Mouse (Mus musculus) heart, embryonic 10.5 days (tissue): ENCODE results near the gene Zfp280b. TPM values are rescaled to one million over a fixed set of nuclear protein-coding genes. Genes with fewer than 3 reads are reported as not detected.
A peak's percentile ranks its signal among the peaks of the same experiment; 100 is the strongest.
"Not testable (repeated sequence)": the region's sequence is repeated elsewhere in the genome, so short reads cannot be mapped to it uniquely, and the experiment has no call there.

Source experiments
- DNase-seq: peaks from one replicate; pipeline ENCODE4 v3.0.0-alpha.2; 2017; ENCODE audit warnings: low spot score
- H3K27ac ChIP-seq: fragments of 300-500 bp; sonication (generic); 2 replicates; pipeline ENCODE4 v1.5.1; 2016; ENCODE audit warnings: mild to moderate bottlenecking
- H3K27me3 ChIP-seq: fragments of 300-500 bp; sonication (generic); 2 replicates; pipeline ENCODE4 v1.6.1; 2016; ENCODE audit warnings: mild to moderate bottlenecking; ENCODE audit not compliant: poor library complexity, insufficient read depth, severe bottlenecking
- H3K36me3 ChIP-seq: fragments of 300-500 bp; sonication (generic); 2 replicates; pipeline ENCODE4 v1.6.1; 2016; ENCODE audit warnings: mild to moderate bottlenecking, moderate library complexity
- H3K4me1 ChIP-seq: fragments of 300-500 bp; sonication (generic); 2 replicates; pipeline ENCODE4 v1.6.1; 2016; ENCODE audit warnings: mild to moderate bottlenecking
- H3K4me3 ChIP-seq: fragments of 300-500 bp; sonication (generic); 2 replicates; pipeline ENCODE4 v1.5.1; 2016; ENCODE audit warnings: mild to moderate bottlenecking, moderate library complexity
- H3K9me3 ChIP-seq: fragments of 300-500 bp; sonication (generic); 2 replicates; pipeline ENCODE4 v1.6.1; 2016; ENCODE audit warnings: mild to moderate bottlenecking, moderate library complexity
- WGBS: fragments of 180-500 bp; shearing (Covaris S2); methylation state at CpG from one replicate; pipeline ENCODE4 v1.1.7; 2016; 5-methylcytosine and 5-hydroxymethylcytosine counted together
- polyA plus RNA-seq: library from polyadenylated mRNA; unstranded; fragments of >200 nt; fragmentation: Nextera tagmentation; extraction: Ambion mirVana; gene quantifications from 2 replicates; pipeline ENCODE4 v1.2.1, GENCODE M21; 2016

The Zfp280b gene
- polyA plus RNA-seq, 1 experiment from 2014 or later = 33.4 TPM

- Histone ChIP-seq H3K27ac (no peak overlapping the region), H3K4me1 (peaks cover 10% of the 10 kb centered on the region; the same call in 1 of the 2 replicates), H3K27me3 (no peaks in the 10 kb centered on the region), H3K36me3 (peaks cover 55% of the 10 kb centered on the region), H3K9me3 (no peaks in the 10 kb centered on the region), H3K4me3 (no peak overlapping the region)
- DNase-seq = no peak
Measured at GRCm38 (mm10) chr10:76035277-76035676, 2.8 kb downstream of the Zfp280b start.

- Histone ChIP-seq H3K4me3 (no peak overlapping the region), H3K36me3 (peaks cover 69% of the 10 kb centered on the region), H3K4me1 (peaks cover 8% of the 10 kb centered on the region; the same call in 1 of the 2 replicates), H3K27ac (no peak overlapping the region), H3K9me3 (no peaks in the 10 kb centered on the region), H3K27me3 (no peaks in the 10 kb centered on the region)
- DNase-seq = no peak
- 88% methylated on average over 5 of the region's 5 CpGs for WGBS
Measured at GRCm38 (mm10) chr10:76036962-76037361, 4.5 kb downstream of the Zfp280b start.

GRCm38 (mm10) chr10:76045343-76045742, 12.9 kb downstream of the Zfp280b start:
- 55% methylated on average over 5 of the region's 5 CpGs for WGBS
- Histone ChIP-seq H3K36me3 (peaks cover 28% of the 10 kb centered on the region), H3K4me3 (no peak overlapping the region), H3K27me3 (no peaks in the 10 kb centered on the region), H3K27ac (no peak overlapping the region), H3K9me3 (no peaks in the 10 kb centered on the region), H3K4me1 (peaks cover 29% of the 10 kb centered on the region)
- DNase-seq = no peak

- WGBS = 7% methylated on average over 1 of the region's 1 CpGs
- peaks cover 29% of the 10 kb centered on the region for H3K4me1 ChIP-seq
- DNase-seq = no peak
- no peak overlapping the region for H3K4me3 ChIP-seq
- peaks cover 15% of the 10 kb centered on the region for H3K36me3 ChIP-seq
- H3K27me3 ChIP-seq = no peaks in the 10 kb centered on the region
- H3K27ac ChIP-seq = 0 out of 2 replicates have a peak overlapping the region, but pooled peaks have one; percentile 47
- no peaks in the 10 kb centered on the region for H3K9me3 ChIP-seq
Measured at GRCm38 (mm10) chr10:76046754-76047153, 14.3 kb downstream of the Zfp280b start.

GRCm38 (mm10) chr10:76047182-76047869, 14.9 kb downstream of the Zfp280b start:
- no peak for DNase-seq
- no peaks in the 10 kb centered on the region for H3K9me3 ChIP-seq

GRCm38 (mm10) chr10:76048967-76049366, 16.5 kb downstream of the Zfp280b start:
- Histone ChIP-seq H3K9me3 (no peaks in the 10 kb centered on the region), H3K27ac (no peak overlapping the region), H3K4me3 (no peak overlapping the region), H3K4me1 (peaks cover 24% of the 10 kb centered on the region), H3K36me3 (peaks cover 2% of the 10 kb centered on the region), H3K27me3 (no peaks in the 10 kb centered on the region)
- WGBS = 47% methylated on average over 6 of the region's 6 CpGs
- no peak for DNase-seq

More at GRCm38 (mm10) chr10:76047182-76047869, 14.9 kb downstream of the Zfp280b start:
- peaks cover 15% of the 10 kb centered on the region for H3K36me3 ChIP-seq
- no peaks in the 10 kb centered on the region for H3K27me3 ChIP-seq
- H3K4me1 ChIP-seq = peaks cover 29% of the 10 kb centered on the region
- 0 out of 2 replicates have a peak overlapping the region, but pooled peaks have one; percentile 47 for H3K27ac ChIP-seq
- H3K4me3 ChIP-seq = no peak overlapping the region
- WGBS = 31% methylated on average over 5 of the region's 5 CpGs

- Histone ChIP-seq H3K36me3 (no peaks in the 10 kb centered on the region), H3K4me3 (no peak overlapping the region)
- 67% methylated on average over 11 of the region's 11 CpGs for WGBS
Measured at GRCm38 (mm10) chr10:76051860-76052259, 19.4 kb downstream of the Zfp280b start.

GRCm38 (mm10) chr10:76062439-76062838, 30.0 kb downstream of the Zfp280b start:
- H3K27ac ChIP-seq = no peak overlapping the region
- no peaks in the 10 kb centered on the region for H3K36me3 ChIP-seq
- 84% methylated on average over 5 of the region's 5 CpGs for WGBS
- no peak for DNase-seq
- H3K9me3 ChIP-seq = no peaks in the 10 kb centered on the region
- H3K4me3 ChIP-seq = no peak overlapping the region
- H3K27me3 ChIP-seq = no peaks in the 10 kb centered on the region
- H3K4me1 ChIP-seq = no peaks in the 10 kb centered on the region

More at GRCm38 (mm10) chr10:76051860-76052259, 19.4 kb downstream of the Zfp280b start:
- H3K27ac ChIP-seq = no peak overlapping the region
- DNase-seq = no peak
- no peaks in the 10 kb centered on the region for H3K9me3 ChIP-seq
- no peaks in the 10 kb centered on the region for H3K27me3 ChIP-seq
- H3K4me1 ChIP-seq = peaks cover 13% of the 10 kb centered on the region

GRCm38 (mm10) chr10:76067674-76068613, 35.5 kb downstream of the Zfp280b start:
- H3K36me3 ChIP-seq = no peaks in the 10 kb centered on the region
- no peak overlapping the region for H3K4me3 ChIP-seq
- no peaks in the 10 kb centered on the region for H3K4me1 ChIP-seq
- no peak for DNase-seq
- H3K27ac ChIP-seq = no peak overlapping the region
- H3K9me3 ChIP-seq = no peaks in the 10 kb centered on the region
- WGBS = 32% methylated on average over 12 of the region's 12 CpGs
- H3K27me3 ChIP-seq = no peaks in the 10 kb centered on the region

GRCm38 (mm10) chr10:76072080-76072479, 39.6 kb downstream of the Zfp280b start:
- not testable (repeated sequence) for H3K4me3 ChIP-seq, H3K27me3 ChIP-seq, H3K4me1 ChIP-seq, H3K9me3 ChIP-seq, H3K27ac ChIP-seq, DNase-seq, H3K36me3 ChIP-seq
- 84% methylated on average over 5 of the region's 5 CpGs for WGBS

- not testable (repeated sequence) for H3K27me3 ChIP-seq, H3K4me1 ChIP-seq, H3K9me3 ChIP-seq, DNase-seq, H3K27ac ChIP-seq, H3K4me3 ChIP-seq, H3K36me3 ChIP-seq
- WGBS = 85% methylated on average over 2 of the region's 2 CpGs
Measured at GRCm38 (mm10) chr10:76077008-76077407, 44.6 kb downstream of the Zfp280b start.
